14 mouse cellular contexts compared by ENCODE assay signal in genomic region chr5:105683912-105684350, GRCm38 (mm10). TPM values are rescaled to one million over a fixed set of nuclear protein-coding genes. Genes with fewer than 3 reads are reported as not detected.
DNase-seq lines count a peak whose midpoint lies in the region; ATAC-seq and TF ChIP-seq lines count a peak whose summit lies in the region.
"Had no signal": no experiment of that assay in that cellular context is flagged by ENCODE, and none has a peak within 500 bp of the region (broad histone marks: within the 10 kb centered on the region; RNA-seq: fewer than 3 reads in every experiment).

No protein-coding gene starts in this region.

- TF ChIP-seq CTCF in hindbrain, postnatal 0 days (IDR thresholded peaks at IDR 0.05; ENCODE audit: low read depth): no peak
- no peak for TF ChIP-seq CTCF in ES-Bruce4 (IDR thresholded peaks at IDR 0.05; ENCODE audit: low read depth, low read length)

- 0 out of 2 replicates have a peak overlapping the region, but pooled peaks have one; percentile 40 for H3K27ac ChIP-seq in hindbrain, embryonic 10.5 days
- H3K27ac ChIP-seq in hindbrain, postnatal 0 days: no peak overlapping the region
- H3K27ac ChIP-seq in ES-Bruce4 (ENCODE audit: insufficient read depth, low read length): peak overlapping the region; percentile 6; the same call in 1 of the 2 replicates
- H3K27ac ChIP-seq in hindbrain, embryonic 16.5 days (ENCODE audit: low read depth, low read length): no peak overlapping the region
- H3K27ac ChIP-seq in intestine, embryonic 15.5 days: no peak overlapping the region
- H3K27ac ChIP-seq: embryonic facial prominence, embryonic 13.5 days had no signal

- H3K9me3 ChIP-seq in hindbrain, embryonic 10.5 days: no peaks in the 10 kb centered on the region
- no peaks in the 10 kb centered on the region for H3K9me3 ChIP-seq in hindbrain, postnatal 0 days (ENCODE audit: low read length)
- no peaks in the 10 kb centered on the region for H3K9me3 ChIP-seq in ES-Bruce4 (replicated peaks; ENCODE audit: control insufficient read depth, insufficient read depth, low read length, poor library complexity, severe bottlenecking)
- H3K9me3 ChIP-seq in hindbrain, embryonic 16.5 days (ENCODE audit: control insufficient read depth, low read length): no peaks in the 10 kb centered on the region
- H3K9me3 ChIP-seq in intestine, embryonic 15.5 days: no peaks in the 10 kb centered on the region
- H3K9me3 ChIP-seq: embryonic facial prominence, embryonic 13.5 days had no signal

- 0 out of 2 replicates have a peak, but pooled peaks cover 3% of the 10 kb centered on the region for H3K27me3 ChIP-seq in hindbrain, embryonic 10.5 days (ENCODE audit: insufficient read depth, poor library complexity, severe bottlenecking)
- no peaks in the 10 kb centered on the region for H3K27me3 ChIP-seq in hindbrain, postnatal 0 days (ENCODE audit: insufficient read depth, low read length)
- no peaks in the 10 kb centered on the region for H3K27me3 ChIP-seq in ES-Bruce4 (ENCODE audit: control insufficient read depth, insufficient read depth, low read length, poor library complexity, severe bottlenecking)
- H3K27me3 ChIP-seq in hindbrain, embryonic 16.5 days (replicated peaks; ENCODE audit: control insufficient read depth, insufficient read depth, low read length): no peaks in the 10 kb centered on the region
- no peaks in the 10 kb centered on the region for H3K27me3 ChIP-seq in intestine, embryonic 15.5 days (replicated peaks)
- H3K27me3 ChIP-seq: embryonic facial prominence, embryonic 13.5 days had no signal

- peak; percentile 44 for DNase-seq in hindbrain, embryonic 10.5 days (ENCODE audit: low spot score)
- no peak for DNase-seq in hindbrain, postnatal 0 days (ENCODE audit: low spot score)
- peak; percentile 55 for DNase-seq in mesoderm, embryonic 11.5 days (ENCODE audit: low read depth, low spot score)
- DNase-seq in layer of hippocampus, postnatal 25 days (ENCODE audit: extremely low spot score in 1 of 2, low spot score in 1 of 2): no peak
- no peak for DNase-seq in adrenal gland, adult 18-20 months (ENCODE audit: low spot score in 2 of 2)
- DNase-seq: cerebellum, adult 2 months; forebrain, postnatal 0 days; heart, postnatal 36 days; thymus, postnatal 36 days had no signal

- H3K4me3 ChIP-seq in hindbrain, embryonic 10.5 days: no peak overlapping the region
- H3K4me3 ChIP-seq in hindbrain, postnatal 0 days (ENCODE audit: low read length): no peak overlapping the region
- H3K4me3 ChIP-seq in ES-Bruce4 (ENCODE audit: low read depth, low read length): no peak overlapping the region
- no peak overlapping the region for H3K4me3 ChIP-seq in hindbrain, embryonic 16.5 days (ENCODE audit: low read length)
- H3K4me3 ChIP-seq in intestine, embryonic 15.5 days (replicated peaks): no peak overlapping the region
- H3K4me3 ChIP-seq: embryonic facial prominence, embryonic 13.5 days; myocyte had no signal

- no peak for TF ChIP-seq EP300 in ES-Bruce4 (IDR thresholded peaks at IDR 0.05; ENCODE audit: insufficient read depth, low read depth, low read length)

- H3K9ac ChIP-seq in hindbrain, postnatal 0 days (replicated peaks; ENCODE audit: low read length): no peak overlapping the region
- no peak overlapping the region for H3K9ac ChIP-seq in ES-Bruce4 (ENCODE audit: low read depth, poor library complexity, severe bottlenecking)
- H3K9ac ChIP-seq in hindbrain, embryonic 16.5 days (ENCODE audit: low read depth, low read length): no peak overlapping the region
- no peak overlapping the region for H3K9ac ChIP-seq in intestine, embryonic 15.5 days
- H3K9ac ChIP-seq: embryonic facial prominence, embryonic 13.5 days; forebrain, postnatal 0 days had no signal

- peaks cover 46% of the 10 kb centered on the region for H3K4me1 ChIP-seq in hindbrain, embryonic 10.5 days (replicated peaks)
- no peaks in the 10 kb centered on the region for H3K4me1 ChIP-seq in hindbrain, postnatal 0 days (ENCODE audit: insufficient read depth, low read length)
- peaks cover 1% of the 10 kb centered on the region for H3K4me1 ChIP-seq in ES-Bruce4 (ENCODE audit: control insufficient read depth, insufficient read depth, low read length)
- no peaks in the 10 kb centered on the region for H3K4me1 ChIP-seq in hindbrain, embryonic 16.5 days (ENCODE audit: control insufficient read depth, insufficient read depth, low read depth, low read length)
- 0 out of 2 replicates have a peak, but pooled peaks cover 4% of the 10 kb centered on the region for H3K4me1 ChIP-seq in intestine, embryonic 15.5 days (replicated peaks)

- no peaks in the 10 kb centered on the region for H3K36me3 ChIP-seq in hindbrain, embryonic 10.5 days
- no peaks in the 10 kb centered on the region for H3K36me3 ChIP-seq in hindbrain, postnatal 0 days (ENCODE audit: insufficient read depth, low read length)
- no peaks in the 10 kb centered on the region for H3K36me3 ChIP-seq in ES-Bruce4 (ENCODE audit: control insufficient read depth, insufficient read depth, low read length, poor library complexity, severe bottlenecking)
- H3K36me3 ChIP-seq in hindbrain, embryonic 16.5 days (ENCODE audit: control insufficient read depth, insufficient read depth, low read length): no peaks in the 10 kb centered on the region
- H3K36me3 ChIP-seq in intestine, embryonic 15.5 days: no peaks in the 10 kb centered on the region
- H3K36me3 ChIP-seq: embryonic facial prominence, embryonic 13.5 days had no signal

- no peak for ATAC-seq in hindbrain, postnatal 0 days
- ATAC-seq in hindbrain, embryonic 16.5 days: 0 out of 2 replicates have a peak, but pooled peaks have one; percentile 2
- ATAC-seq in intestine, embryonic 15.5 days: no peak

- WGBS in hindbrain, embryonic 10.5 days: 12% methylated on average over 4 of the region's 4 CpGs
- 38% methylated on average over 4 of the region's 4 CpGs for WGBS in hindbrain, postnatal 0 days
- WGBS in hindbrain, embryonic 16.5 days: 18% methylated on average over 4 of the region's 4 CpGs
- 65% methylated on average over 4 of the region's 4 CpGs for WGBS in intestine, embryonic 15.5 days

- H3K4me2 ChIP-seq in hindbrain, postnatal 0 days (ENCODE audit: low read depth, low read length): no peak overlapping the region
- no peak overlapping the region for H3K4me2 ChIP-seq in hindbrain, embryonic 16.5 days (ENCODE audit: low read length)
- no peak overlapping the region for H3K4me2 ChIP-seq in intestine, embryonic 15.5 days (replicated peaks)
- H3K4me2 ChIP-seq: embryonic facial prominence, embryonic 13.5 days had no signal

- TF ChIP-seq POLR2A in ES-Bruce4 (IDR thresholded peaks at IDR 0.05; ENCODE audit: insufficient read depth, low read length): no peak

RNA-seq across cellular contexts. Expression of gene Lrrc8d, which starts 15.8 kb away (rescaled TPM):
- polyA plus RNA-seq in hindbrain, embryonic 10.5 days (2016; fragmentation: Nextera tagmentation; extraction: Ambion mirVana): 20.9 and 24.4 TPM in 2 replicates
- total RNA-seq in hindbrain, postnatal 0 days (2014; rRNA removed): 11.7 and 14.2 TPM in 2 replicates
- polyA plus RNA-seq in hindbrain, postnatal 0 days (2015; fragmentation: Nextera tagmentation; extraction: Ambion mirVana): 27.6 and 27.7 TPM in 2 replicates
- polyA plus RNA-seq in ES-Bruce4 (2011; ENCODE audit: insufficient read depth, insufficient read length, low read depth, missing spikeins): 34.6 and 37.0 TPM in 2 replicates
- 19.1 and 33.1 TPM in 2 replicates for polyA plus RNA-seq in hindbrain, embryonic 16.5 days (2015; fragmentation: Nextera tagmentation; extraction: Ambion mirVana)
- total RNA-seq in layer of hippocampus, postnatal 25 days (2021): 10 to 100 TPM; 47.9 to 57.7 TPM
- 14.8 and 16.2 TPM in 2 replicates for polyA plus RNA-seq in intestine, embryonic 15.5 days (2015; fragmentation: Nextera tagmentation; extraction: Ambion mirVana)
- 100 to 1,000 TPM in 1 of 2 experiments, 10 to 100 TPM in 1; 81.3 to 105 TPM for total RNA-seq in adrenal gland, adult 18-20 months (2021)

Comparison
In these comparisons a context has a peak if more than half of its experiments do, and no peak if none do; other contexts are left out.
1. DNase-seq: peak in hindbrain, embryonic 10.5 days (single experiment) and mesoderm, embryonic 11.5 days (single experiment); none in hindbrain, postnatal 0 days (single experiment), layer of hippocampus, postnatal 25 days (0 of 2) and adrenal gland, adult 18-20 months (0 of 2).
2. H3K27ac ChIP-seq: peak in hindbrain, embryonic 10.5 days (single experiment) and ES-Bruce4 (single experiment); none in hindbrain, postnatal 0 days (single experiment), hindbrain, embryonic 16.5 days (single experiment) and intestine, embryonic 15.5 days (single experiment).